Mouse (Mus musculus) heart, embryonic 14.5 days (tissue): ENCODE measurements around the gene Wnt9a. TPM values are rescaled to one million over a fixed set of nuclear protein-coding genes. Genes with fewer than 3 reads are reported as not detected.

Source experiments
- ATAC-seq: fragments of 200-750 bp; cut with Nextera tagmentation; 2 replicates; pipeline ENCODE4 v1.8.0; 2017; ENCODE audit warnings: low read depth, moderate TSS enrichment; ENCODE audit not compliant: insufficient number of reproducible peaks, insufficient read depth, low FRiP score
- H3K27ac ChIP-seq, 2 experiments: fragments of 200-500 bp in 1 of 2; fragments of 300-500 bp in 1 of 2; sonication (generic) in 1 of 2; replicated peaks in 1 of 2; 2 replicates each; pipeline ENCODE4 v1.5.1; 2012 to 2014; ENCODE audit warnings: low read depth in 2 of 2, low read length in 2 of 2, control low read depth in 1 of 2, mild to moderate bottlenecking in 1 of 2, mixed read lengths in 1 of 2; ENCODE audit not compliant: control insufficient read depth in 1 of 2, insufficient read depth in 1 of 2
- H3K27me3 ChIP-seq: fragments of 300-500 bp; sonication (generic); 2 replicates; pipeline ENCODE4 v1.6.1; 2014; ENCODE audit warnings: mild to moderate bottlenecking, low read length, control low read depth; ENCODE audit not compliant: control insufficient read depth, insufficient read depth
- H3K36me3 ChIP-seq: fragments of 300-500 bp; sonication (generic); 2 replicates; pipeline ENCODE4 v1.6.1; 2014; ENCODE audit warnings: mild to moderate bottlenecking, control low read depth, low read length, mixed read lengths; ENCODE audit not compliant: control insufficient read depth, insufficient read depth
- H3K4me1 ChIP-seq, 2 experiments: fragments of 200-500 bp in 1 of 2; fragments of 300-500 bp in 1 of 2; sonication (generic) in 1 of 2; 2 replicates each; pipeline ENCODE4 v1.6.1; 2012 to 2014; ENCODE audit warnings: low read length in 2 of 2, control low read depth in 1 of 2, mixed read lengths in 1 of 2; ENCODE audit not compliant: control insufficient read depth in 2 of 2, insufficient read depth in 2 of 2
- H3K4me2 ChIP-seq: fragments of 300-500 bp; sonication (generic); 2 replicates; pipeline ENCODE4 v1.6.1; 2014; ENCODE audit warnings: mild to moderate bottlenecking, low read length
- H3K4me3 ChIP-seq, 2 experiments: fragments of 200-500 bp in 1 of 2; fragments of 300-500 bp in 1 of 2; sonication (generic) in 1 of 2; 2 replicates each; pipeline ENCODE4 v1.5.1; 2012 to 2014; ENCODE audit warnings: low read length in 2 of 2, mild to moderate bottlenecking in 2 of 2, control low read depth in 1 of 2, low read depth in 1 of 2, moderate library complexity in 1 of 2; ENCODE audit not compliant: control insufficient read depth in 1 of 2, insufficient read depth in 1 of 2
- H3K9ac ChIP-seq: fragments of 300-500 bp; sonication (generic); 2 replicates; pipeline ENCODE4 v1.6.1; 2014; ENCODE audit warnings: mild to moderate bottlenecking, low read length
- H3K9me3 ChIP-seq: fragments of 300-500 bp; sonication (generic); 2 replicates; pipeline ENCODE4 v1.6.1; 2016; ENCODE audit warnings: low read length, control low read depth; ENCODE audit not compliant: control insufficient read depth
- WGBS: fragments of 180-500 bp; shearing (Covaris S2); extraction: QIAGEN DNeasy Blood & Tissue Kit; methylation state at CpG from one replicate; pipeline ENCODE4 v1.1.7; 2014; 5-methylcytosine and 5-hydroxymethylcytosine counted together
- microRNA-seq: library from miRNA; unstranded; fragments of <30 nt; microRNA quantifications from one replicate; pipeline ENCODE4, GENCODE M21; 2016
- polyA plus RNA-seq: library from polyadenylated mRNA; unstranded; fragments of >200 nt; fragmentation: Nextera tagmentation; extraction: Ambion mirVana; gene quantifications from 2 replicates; pipeline ENCODE4 v1.2.1, GENCODE M21; 2014

Gene Wnt9a
- polyA plus RNA-seq, 1 experiment from 2014 or later: 0.97 TPM

- H3K4me1 ChIP-seq: no peaks in the 10 kb centered on the region; a peak in 1 of 4 replicates
- H3K27me3 ChIP-seq: no peaks in the 10 kb centered on the region
- ATAC-seq: no peak
- H3K4me3 ChIP-seq: no peak overlapping the region
- no peak overlapping the region for H3K9ac ChIP-seq
- no peaks in the 10 kb centered on the region for H3K36me3 ChIP-seq
- 71% methylated on average over 3 of the region's 3 CpGs for WGBS
- no peak overlapping the region for H3K27ac ChIP-seq
- H3K9me3 ChIP-seq: no peaks in the 10 kb centered on the region
- no peak overlapping the region for H3K4me2 ChIP-seq
Measured at GRCm38 (mm10) chr11:59377999-59378398, 71.3 kb downstream of the Wnt9a start.

- Histone ChIP-seq H3K9ac (no peak overlapping the region), H3K9me3 (no peaks in the 10 kb centered on the region), H3K27ac (no peak overlapping the region), H3K27me3 (no peaks in the 10 kb centered on the region), H3K4me2 (no peak overlapping the region), H3K4me1 (peaks cover 7 to 9% of the 10 kb centered on the region in 2 experiments), H3K36me3 (no peaks in the 10 kb centered on the region), H3K4me3 (no peak overlapping the region)
- ATAC-seq: no peak
Measured at GRCm38 (mm10) chr11:59379547-59379946, 72.8 kb downstream of the Wnt9a start.

Small RNAs within 50 kb of the gene (microRNA-seq; reads per million reads assigned to microRNA genes)
- gene Gm24756: not detected

Other genes with a start within 250 kb of the Wnt9a start
- gene Obscn, start 170.5 kb upstream of the Wnt9a start, polyA plus RNA-seq: 69.1 and 69.4 TPM in 2 replicates
- 4.6 and 4.9 TPM in 2 replicates for gene Iba57, start 143.2 kb upstream of the Wnt9a start, polyA plus RNA-seq
- gene Gjc2, start 123.7 kb upstream of the Wnt9a start, polyA plus RNA-seq: 0.23 and 0.39 TPM in 2 replicates
- gene Guk1, start 114.7 kb upstream of the Wnt9a start, polyA plus RNA-seq: 133 and 136 TPM in 2 replicates
- gene Mrpl55, start 104.4 kb upstream of the Wnt9a start, polyA plus RNA-seq: 131 and 133 TPM in 2 replicates
- 20.0 and 22.1 TPM in 2 replicates for gene 2310033P09Rik, start 98.6 kb upstream of the Wnt9a start, polyA plus RNA-seq
- 556 and 557 TPM in 2 replicates for gene Arf1, start 78.7 kb upstream of the Wnt9a start, polyA plus RNA-seq
- not detected in 2 replicates for gene Wnt3a, start 16.2 kb upstream of the Wnt9a start, polyA plus RNA-seq
- not detected in 2 replicates for gene Prss38, start 68.7 kb downstream of the Wnt9a start, polyA plus RNA-seq
- 10.8 and 11.4 TPM in 2 replicates for gene Jmjd4, start 143.1 kb downstream of the Wnt9a start, polyA plus RNA-seq
- 93.8 and 98.8 TPM in 2 replicates for gene Snap47, start 144.3 kb downstream of the Wnt9a start, polyA plus RNA-seq
- 7.6 and 7.9 TPM in 2 replicates for gene Zfp867, start 165.5 kb downstream of the Wnt9a start, polyA plus RNA-seq
- gene Zkscan17, start 219.8 kb downstream of the Wnt9a start, polyA plus RNA-seq: 12.0 and 13.4 TPM in 2 replicates
- gene Nlrp3, start 234.6 kb downstream of the Wnt9a start, polyA plus RNA-seq: 0.11 TPM in 2 replicates